Mouse (Mus musculus) A20 (cell line): Measurements from ENCODE around the gene Gdpd4.

Experiments used
- DNase-seq: peaks from one replicate; pipeline ENCODE4 v3.0.0-alpha.2; 2011; ENCODE audit warnings: low read depth, low spot score

Gdpd4 gene

GRCm38 (mm10) chr7:98084541-98085293 is 165.0 kb downstream of the Gdpd4 start:
- DNase-seq = no peak

- no peak for DNase-seq
These were observed 165.6 kb downstream of the Gdpd4 start for GRCm38 (mm10) chr7:98085314-98085713.

GRCm38 (mm10) chr7:98086346-98086745 is 166.6 kb downstream of the Gdpd4 start:
- DNase-seq = peak; percentile 42

- DNase-seq = no peak
These were observed 176.1 kb downstream of the Gdpd4 start for GRCm38 (mm10) chr7:98095852-98096251.

- DNase-seq = no peak
These were observed 177.8 kb downstream of the Gdpd4 start for GRCm38 (mm10) chr7:98097557-98097956.
